Mouse (Mus musculus): Measurements from ENCODE around the gene Entpd3. TPM values are rescaled to one million over a fixed set of nuclear protein-coding genes. Genes with fewer than 3 reads are reported as not detected.

Gene Entpd3
- 1 to 10 TPM in 1 of 2 experiments, under 1 TPM in 1; 0.68 to 2.2 TPM for total RNA-seq (2021)
- long read RNA-seq, experiment 1, partial matches to known transcripts, result 0 of 2 reads
- long read RNA-seq, experiment 1, other reads (novel, unspliced or antisense), result 1 of 2 reads
- long read RNA-seq, experiment 2, partial matches to known transcripts, result 0 of 3 reads
- long read RNA-seq, experiment 2, other reads (novel, unspliced or antisense), result 2 of 3 reads

DNA sequence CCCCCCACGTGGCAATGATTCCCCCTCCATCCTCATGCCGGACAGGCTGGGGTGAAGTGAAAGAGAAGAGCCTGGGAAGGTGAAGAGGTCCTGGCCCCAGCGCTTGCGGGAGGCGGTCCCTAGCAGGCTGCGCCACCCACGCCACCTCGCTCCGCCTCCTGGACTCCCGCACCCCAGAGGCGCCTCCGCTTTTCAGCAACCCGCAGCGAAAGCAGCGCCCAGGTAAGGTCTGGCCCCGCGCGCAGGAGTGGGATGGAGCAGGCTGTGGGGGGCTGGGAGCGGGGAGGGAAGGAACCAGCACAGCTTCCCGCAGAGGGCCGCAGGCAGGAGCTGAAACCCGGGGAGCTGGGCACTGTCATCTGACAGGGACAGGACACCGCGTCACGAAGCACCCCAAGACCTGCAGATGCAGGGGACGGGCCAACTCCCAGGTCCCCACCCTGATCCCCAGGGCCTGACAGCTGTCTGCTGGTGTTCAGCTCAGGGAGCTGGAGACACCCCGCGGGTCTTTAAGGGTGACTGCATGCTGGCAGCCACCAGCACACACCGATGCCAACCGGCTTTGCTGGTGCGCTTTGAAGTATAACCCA lies at the start of gene Entpd3:
Gene Entpd3, plus strand, starts transcription at position 157 of the 590 bp plus-strand sequence.
- no peak for DNase-seq (ENCODE audit: low spot score in 2 of 2)

DNA sequence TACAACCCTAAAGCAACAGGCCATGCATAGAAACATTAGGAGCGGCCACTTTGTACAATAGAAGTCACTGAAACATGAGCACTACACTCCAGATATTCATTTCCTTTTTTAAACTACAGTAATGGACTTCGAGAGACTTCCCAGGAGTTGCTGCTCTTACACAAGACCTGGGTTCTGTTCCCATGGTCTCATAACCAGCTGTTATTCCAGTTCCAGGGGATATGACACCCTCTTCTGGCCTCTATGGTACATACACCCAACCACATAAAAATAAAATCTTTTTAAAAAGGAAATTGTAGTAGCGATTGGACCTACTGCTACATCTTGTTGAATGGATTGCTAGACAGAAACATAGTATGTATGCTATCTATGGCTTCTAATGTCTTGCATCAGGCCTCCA lies 48.1 kb upstream of the Entpd3 start:
- no peak for DNase-seq (ENCODE audit: low spot score in 2 of 2)

DNA sequence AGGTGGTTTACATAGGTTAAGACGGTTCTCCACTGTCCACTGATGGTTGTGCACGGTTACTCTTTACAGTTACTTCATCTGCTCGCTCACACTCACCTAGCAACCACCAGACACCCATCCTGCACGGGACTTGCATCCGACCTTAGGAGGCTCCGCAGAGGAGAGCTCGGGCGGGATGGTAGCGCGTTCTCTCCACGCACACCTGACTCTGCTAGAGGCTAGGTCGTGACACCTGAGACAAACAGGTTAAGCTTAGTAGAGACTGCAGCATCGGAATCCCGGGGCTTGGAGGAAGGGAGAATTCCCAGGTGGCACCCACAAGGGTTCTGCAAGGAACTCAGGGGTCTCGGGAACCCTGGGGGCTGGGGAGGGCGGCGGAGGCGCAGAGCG lies 47.6 kb upstream of the Entpd3 start, which contains the start of gene Eif1b:
Gene Eif1b, plus strand, starts transcription at position 223 of the 390 bp plus-strand sequence.
- DNase-seq (ENCODE audit: low spot score in 2 of 2), result no peak

DNA sequence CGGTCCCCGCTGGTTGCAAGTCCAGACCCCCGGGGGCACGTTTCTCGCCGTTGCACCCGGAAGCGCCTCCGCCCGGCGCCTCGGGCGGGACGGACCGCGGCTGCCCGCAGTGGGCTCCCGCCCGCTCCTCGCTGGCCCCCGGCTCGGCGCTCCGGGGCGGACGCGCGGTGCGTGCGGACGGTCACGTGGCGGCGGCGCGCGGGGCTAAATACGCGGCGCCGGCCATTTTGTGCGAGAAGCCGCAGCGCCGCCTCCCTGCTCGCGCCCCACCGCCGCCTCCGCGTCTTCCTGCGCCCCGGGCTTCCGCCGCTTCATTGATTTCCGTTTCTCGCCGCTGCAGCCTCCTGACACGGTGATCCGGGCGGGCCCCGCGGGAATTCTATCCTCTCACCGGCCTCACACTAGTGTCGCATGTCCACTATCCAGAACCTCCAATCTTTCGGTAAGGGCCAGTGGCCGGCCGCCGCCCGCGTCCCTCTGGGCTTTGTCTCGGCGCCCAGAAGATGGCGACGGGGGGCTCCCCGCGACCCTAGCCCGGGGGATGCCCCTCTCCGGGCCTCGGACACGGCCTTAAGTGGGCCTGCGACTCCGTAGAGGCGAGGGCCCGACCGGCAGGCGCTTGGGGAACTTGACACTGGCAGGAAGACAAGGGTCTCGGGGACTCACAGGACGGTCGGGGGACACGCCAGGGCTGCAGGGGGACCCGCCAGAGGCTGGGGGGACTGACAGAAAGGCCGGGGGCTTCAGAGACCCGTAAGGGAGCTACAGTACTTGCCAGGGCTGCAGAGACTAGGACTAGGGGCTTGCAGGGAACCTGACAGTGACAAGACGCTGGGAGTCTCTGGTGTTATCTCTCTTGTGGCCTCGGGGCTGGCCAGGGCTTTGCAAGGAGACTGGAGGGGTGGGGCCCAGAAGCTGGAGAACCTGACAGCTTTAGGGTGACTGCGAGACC lies 46.9 kb upstream of the Entpd3 start:
- peak; percentile 53 to 61 for DNase-seq (ENCODE audit: low spot score in 2 of 2)

DNA sequence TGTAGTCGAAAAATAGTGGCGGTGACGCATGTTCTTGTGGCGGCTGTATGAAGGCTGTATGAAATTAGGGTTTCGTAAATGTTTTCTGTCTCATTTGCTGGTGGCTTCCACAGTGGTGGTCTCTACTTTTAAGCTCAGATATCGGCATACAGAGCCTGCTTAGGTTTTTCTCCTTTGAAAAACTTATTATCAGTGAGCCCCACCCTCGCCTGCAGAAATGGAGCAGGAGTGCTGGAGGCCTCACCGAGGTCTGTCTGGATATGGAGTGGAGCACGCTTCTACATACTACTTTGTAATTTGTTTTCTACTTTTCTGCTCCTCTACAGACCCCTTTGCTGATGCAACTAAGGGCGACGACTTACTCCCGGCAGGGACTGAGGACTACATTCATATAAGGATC lies 45.8 kb upstream of the Entpd3 start:
- no peak for DNase-seq (ENCODE audit: low spot score in 2 of 2)

DNA sequence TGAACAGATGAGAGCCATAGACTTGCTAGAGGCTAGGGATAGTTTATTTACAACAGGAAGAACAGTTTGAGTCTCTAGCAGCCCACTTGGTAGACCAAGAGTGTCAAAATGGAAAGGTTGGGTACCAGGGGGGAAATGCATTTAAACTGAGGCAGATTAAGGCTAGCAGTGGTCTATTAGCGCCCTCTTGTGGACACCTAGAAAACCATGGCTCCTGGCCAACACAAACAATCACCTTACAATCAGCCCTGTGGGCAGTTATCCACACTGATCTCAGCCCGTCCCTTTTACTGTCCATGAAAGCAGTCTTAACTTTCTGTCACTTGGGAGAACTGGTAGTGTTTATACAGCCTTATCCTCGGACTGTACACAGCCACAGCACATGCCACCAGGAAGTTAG lies 42.9 kb upstream of the Entpd3 start:
- DNase-seq (ENCODE audit: low spot score in 2 of 2), result peak in 1 of 2 experiments; percentile 21

DNA sequence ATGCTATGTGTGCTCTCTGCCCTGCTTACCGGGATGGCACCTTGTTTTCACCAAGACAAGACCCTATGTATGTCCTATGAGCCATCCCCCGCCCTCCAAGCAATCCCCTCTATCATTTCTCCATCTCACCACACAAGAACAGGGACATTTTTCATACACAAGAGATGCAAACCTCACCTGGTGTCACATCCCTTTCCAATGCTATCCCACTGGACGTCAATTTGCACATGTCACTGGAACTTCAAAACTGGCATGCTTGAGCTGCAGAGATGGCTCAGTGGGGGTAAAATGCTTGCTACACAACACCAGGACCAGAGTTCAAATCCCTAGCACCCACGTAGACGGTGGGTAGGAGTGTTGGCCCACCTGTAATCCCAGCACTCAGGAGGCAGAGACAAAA lies 41.6 kb upstream of the Entpd3 start:
- no peak for DNase-seq (ENCODE audit: low spot score in 2 of 2)

DNA sequence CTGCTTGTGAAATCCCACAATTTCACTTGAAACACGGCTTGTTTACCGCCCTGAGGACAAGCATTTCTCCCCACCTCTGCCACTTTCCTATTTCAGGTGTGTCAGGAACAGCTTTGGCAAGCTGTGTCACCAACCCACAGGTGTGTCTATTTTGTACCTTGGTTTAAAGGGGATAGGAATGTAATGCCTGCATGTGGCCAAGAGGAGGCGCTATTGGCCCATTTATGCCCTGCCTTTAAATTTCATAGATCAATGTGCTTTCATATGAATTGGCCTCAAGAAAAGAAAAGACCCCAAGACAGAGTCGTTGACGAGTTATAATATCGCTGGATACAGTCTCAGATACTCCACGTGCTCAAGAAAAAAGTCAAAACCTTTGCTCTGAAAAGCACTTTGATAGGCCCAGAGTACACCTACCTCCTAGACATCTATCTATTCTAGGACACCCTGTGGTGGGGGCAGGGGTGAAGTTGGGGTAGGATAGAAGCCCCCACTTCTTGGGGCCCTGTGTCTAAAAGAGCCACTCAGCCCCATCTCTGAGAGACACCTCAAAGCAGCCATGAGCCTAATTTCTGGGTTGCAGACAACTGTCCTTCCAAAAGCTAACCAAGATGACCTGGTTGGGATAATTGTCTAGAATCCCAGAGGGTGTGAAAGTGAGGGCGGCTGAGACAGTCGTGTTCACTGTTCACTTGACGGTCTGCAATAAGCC lies 38.3 kb upstream of the Entpd3 start:
- DNase-seq (ENCODE audit: low spot score in 2 of 2), result no peak

DNA sequence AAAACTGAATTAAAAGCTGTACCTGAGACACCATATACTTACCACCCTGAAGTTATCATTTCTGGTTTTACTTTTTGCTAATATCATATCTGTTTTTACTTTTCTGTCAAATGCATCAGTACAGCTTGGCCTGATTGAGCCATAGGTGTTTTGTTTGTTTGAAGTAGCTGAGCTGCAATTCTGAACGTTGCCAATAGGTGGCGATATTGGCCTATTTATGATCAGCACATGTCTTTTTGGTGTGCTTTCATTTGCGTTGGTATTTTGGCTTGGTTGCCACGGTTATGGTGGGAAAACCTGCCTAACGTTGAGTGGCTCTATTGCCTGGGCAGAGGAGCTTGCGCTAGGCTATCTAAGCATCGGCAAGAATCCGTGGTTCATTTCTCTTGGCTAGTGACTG lies 37.6 kb upstream of the Entpd3 start:
- peak; percentile 40 to 60 for DNase-seq (ENCODE audit: low spot score in 2 of 2)

DNA sequence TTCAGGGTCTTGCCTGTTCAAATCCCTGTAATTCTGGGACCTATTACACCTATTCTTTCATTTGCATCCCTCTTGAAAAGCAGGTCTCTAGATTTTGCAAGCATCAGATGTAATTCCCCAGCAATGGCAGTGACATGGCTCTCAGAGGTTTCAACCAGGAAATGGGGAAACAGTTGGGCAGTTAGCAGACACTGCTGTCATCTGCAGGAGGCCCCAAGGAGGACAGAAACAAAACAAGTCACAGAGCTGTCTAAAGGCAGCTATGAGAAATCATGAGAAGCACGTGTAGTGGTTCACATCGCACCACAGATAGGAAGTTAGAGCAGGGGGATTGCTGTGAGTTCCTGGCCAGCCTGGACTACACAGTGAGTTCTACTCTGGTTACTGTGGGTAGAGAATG lies 35.2 kb upstream of the Entpd3 start:
- no peak for DNase-seq (ENCODE audit: low spot score in 2 of 2)

DNA sequence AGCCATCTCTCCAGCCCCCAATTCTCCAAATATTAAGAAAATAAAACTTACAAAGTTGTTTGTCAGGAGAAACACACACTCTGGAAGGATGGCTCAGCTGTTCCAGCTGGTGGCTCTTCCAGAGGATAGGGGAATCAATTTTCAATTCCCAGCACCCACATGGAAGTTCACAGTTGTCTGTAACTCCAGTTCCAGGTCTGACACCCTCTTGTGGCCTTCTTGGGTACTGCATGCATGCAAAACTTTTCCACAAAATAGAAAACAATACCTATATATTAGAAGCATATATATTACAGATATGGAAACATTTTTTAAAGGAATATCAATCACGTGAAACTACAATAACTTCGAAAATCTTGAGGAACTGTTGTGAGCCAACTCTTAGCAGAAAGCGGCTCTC lies 27.8 kb upstream of the Entpd3 start:
- no peak for DNase-seq (ENCODE audit: low spot score in 2 of 2)

DNA sequence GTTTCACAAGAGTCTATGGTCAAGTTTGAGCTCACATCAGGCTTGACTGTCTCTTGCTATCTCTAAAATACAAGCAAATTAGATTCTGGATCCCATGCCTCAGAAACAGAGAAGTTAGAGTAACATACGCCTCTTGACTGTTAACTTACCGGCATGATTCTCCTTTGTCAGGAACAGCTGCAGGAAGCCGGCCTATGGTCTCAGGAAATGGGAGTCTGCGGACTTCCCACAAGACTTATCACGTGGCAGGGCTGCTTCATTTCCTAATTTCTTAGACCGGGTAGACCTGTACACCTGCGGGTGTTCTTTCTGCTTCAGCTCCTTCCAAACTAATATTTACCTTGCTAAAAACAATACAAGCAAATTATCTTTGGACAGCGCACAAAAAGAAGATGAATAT lies 22.9 kb upstream of the Entpd3 start:
- no peak for DNase-seq (ENCODE audit: low spot score in 2 of 2)

DNA sequence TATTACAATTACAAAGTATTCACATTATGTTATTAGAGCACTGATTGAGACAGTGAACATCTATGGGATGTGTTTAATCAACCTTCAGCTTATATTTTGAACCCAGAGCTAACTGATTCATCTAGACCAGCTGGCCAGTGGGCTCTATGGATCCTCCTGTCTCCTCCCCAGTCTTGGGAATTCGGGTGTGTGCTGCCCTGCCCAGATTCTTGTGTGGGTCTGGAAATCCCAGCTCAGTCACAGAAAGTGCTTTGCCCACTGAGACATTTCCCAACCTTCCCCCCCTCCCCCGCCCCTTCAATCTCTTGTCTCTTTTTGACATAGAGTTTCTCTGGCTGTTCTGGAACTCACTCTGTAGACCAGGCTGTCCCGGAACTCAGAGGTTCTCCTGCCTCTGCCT lies 20.7 kb upstream of the Entpd3 start:
- no peak for DNase-seq (ENCODE audit: low spot score in 2 of 2)

DNA sequence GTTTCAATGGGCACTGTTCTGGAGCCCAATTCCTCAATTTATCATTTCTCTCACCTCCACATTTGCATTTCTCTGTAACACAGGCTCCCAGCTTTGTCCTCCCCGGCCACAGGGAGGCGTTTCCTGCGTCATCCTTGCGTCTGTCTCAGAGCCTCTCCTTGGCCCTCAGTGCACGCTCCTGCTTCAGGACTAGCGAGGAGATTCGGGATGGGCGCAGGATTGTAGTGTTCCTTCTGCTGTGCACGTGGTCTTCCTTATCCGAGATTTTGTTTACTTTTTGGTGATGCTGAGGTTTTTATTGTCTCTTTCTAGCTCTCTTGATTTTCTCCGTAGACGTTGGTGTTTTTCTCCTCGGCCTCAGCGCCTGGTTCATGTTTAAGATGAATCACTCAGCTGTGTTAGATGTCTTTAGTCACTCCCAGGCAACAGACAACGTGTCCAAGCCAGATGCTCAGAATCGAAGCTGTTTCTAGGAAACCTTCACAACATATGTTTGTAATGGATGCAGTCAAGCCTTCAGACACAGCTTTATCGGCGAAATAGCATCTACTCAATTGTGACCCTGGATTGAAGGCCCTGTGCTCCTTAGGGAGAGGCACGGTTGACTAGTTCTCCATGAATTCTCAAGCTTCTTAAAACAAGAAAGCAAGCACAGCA lies 20.0 kb upstream of the Entpd3 start:
- DNase-seq (ENCODE audit: low spot score in 2 of 2), result no peak

DNA sequence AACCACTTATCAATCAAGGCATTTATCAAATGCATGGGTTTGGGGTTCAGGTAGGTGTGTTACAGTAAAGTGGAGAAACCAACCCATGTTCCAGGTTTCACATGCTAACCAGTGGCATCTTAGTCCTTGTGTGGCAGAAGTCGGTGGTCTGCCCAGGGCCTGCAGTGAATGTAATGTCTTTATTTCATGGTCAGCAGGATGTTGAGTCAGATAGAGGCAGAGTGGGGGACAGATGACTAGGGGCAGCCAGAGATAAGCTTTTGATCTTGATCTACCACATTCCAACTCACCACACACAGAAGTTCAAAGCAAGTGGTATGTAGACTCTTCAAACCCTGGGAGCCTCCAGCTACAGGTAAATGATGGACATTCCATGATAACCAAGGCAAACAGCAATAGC lies 18.5 kb upstream of the Entpd3 start:
- DNase-seq (ENCODE audit: low spot score in 2 of 2), result no peak

DNA sequence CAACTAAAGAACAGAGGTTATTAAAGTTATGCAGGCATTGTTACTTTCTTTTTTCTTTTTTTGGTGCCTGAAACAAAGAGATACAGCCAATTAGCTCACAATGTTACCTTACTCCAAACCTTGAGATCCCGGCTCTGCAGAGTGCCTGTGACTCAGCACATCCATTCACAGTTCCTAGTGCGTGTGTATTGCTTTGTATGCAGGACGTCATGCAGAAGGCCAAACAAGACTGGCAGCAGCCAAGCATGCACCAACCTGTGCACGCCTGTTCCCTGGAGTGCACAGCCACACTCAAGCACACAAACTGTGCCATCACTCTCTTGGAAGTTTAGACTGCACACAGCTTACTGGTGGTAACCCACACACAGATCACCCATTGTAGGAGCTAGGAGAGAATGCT lies 12.3 kb upstream of the Entpd3 start:
- no peak for DNase-seq (ENCODE audit: low spot score in 2 of 2)

DNA sequence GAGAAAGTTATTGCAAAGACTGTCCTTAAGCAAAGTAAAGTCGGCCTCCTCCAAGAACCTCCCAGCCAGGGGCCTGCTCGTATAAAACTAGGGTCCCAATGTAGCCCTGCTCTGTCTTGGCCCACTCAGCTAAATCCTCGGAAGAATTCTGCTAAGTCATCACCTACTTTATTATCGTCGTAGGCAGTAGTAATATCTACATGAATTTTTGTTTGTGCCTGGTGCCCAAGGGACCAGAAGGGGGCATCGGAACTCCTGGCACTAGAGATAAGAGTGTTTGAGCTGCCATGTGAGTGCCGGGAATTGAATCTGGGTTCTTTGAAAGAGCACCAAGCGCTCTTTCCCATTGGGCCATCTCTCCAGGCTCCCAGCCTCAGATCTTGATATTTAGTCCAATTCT lies 11.7 kb upstream of the Entpd3 start:
- DNase-seq (ENCODE audit: low spot score in 2 of 2), result no peak

DNA sequence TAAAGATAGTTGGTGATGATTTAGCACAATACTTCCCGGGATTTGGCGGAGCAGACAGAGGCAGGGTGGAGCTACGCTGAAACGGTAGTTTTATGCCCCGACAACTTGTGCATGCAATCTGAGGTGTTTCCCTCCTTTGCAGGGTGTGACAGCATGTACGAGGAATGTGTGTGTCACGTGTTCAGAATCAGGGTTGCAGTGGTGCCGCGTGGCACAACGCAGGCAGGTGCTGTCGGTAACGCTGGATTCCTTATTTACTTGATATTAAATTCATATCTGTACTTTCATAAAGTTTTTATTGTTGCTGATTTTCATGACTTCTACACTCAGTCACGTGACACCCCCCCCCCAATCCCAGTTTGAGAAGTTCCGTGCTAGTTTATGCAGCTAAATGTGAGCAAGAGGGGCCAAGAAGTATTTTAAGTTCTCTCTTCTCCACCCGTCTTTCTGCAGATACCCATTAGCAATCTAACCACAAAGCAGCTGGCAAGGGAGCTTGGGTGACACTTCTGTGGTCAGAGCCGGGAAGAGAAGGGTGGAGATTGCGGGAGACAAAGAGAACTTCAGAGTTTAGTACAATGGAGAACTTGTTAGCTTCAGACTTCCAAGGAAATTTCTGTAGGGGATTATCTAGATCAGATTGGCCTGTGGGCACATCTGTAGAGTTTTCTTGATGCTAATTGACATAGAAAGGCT lies 10.7 kb upstream of the Entpd3 start:
- no peak for DNase-seq (ENCODE audit: low spot score in 2 of 2)

DNA sequence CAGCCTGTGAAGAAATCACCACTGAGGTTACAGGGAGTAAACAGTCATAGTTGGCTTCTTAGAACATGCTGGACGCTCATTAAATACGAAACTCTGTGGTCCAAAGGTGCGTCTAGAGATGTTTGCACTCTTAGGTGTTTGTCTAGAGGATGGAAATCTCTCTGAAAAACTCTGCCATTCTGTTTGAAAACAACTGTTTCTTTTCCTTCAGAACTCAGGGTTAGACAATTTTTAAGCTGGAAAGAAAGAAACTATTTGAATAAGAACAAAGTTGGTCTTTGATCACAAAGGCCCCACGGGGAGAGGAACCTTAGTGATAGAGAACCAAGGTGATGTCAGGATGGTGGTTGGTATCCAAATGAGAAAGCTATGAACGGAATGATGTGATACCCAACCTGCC lies 9.1 kb upstream of the Entpd3 start:
- no peak for DNase-seq (ENCODE audit: low spot score in 2 of 2)

DNA sequence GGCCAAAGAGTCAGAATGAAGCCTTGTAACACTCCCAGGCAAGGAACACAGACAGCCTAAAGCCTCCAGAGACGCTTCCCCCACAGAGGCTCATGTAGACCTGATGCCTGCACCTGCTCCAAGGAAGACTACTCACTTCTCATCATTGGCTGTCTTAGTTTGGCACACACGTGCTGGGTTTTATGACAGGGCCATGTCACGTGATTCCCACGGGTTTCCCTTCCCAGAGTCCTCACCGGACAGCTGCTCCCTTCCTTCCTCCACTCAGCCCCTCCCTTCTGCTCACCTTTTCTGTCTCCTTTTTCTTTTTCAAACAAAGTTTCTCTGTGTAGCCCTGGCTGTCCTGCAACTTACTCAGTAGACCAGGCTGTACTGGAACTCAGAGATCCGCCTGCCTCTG lies 7.6 kb upstream of the Entpd3 start:
- DNase-seq (ENCODE audit: low spot score in 2 of 2), result no peak

Data from adrenal gland, postnatal 4 days (tissue).